9 mouse cellular contexts compared by ENCODE assay signal in genomic region chr2:139677065-139677762, GRCm38 (mm10). TPM values are rescaled to one million over a fixed set of nuclear protein-coding genes. Genes with fewer than 3 reads are reported as not detected.
A peak's percentile ranks its signal among the peaks of the same experiment; 100 is the strongest.
DNase-seq lines count a peak whose midpoint lies in the region; ATAC-seq and TF ChIP-seq lines count a peak whose summit lies in the region.
"Had no signal": no experiment of that assay in that cellular context is flagged by ENCODE, and none has a peak within 500 bp of the region (broad histone marks: within the 10 kb centered on the region; RNA-seq: fewer than 3 reads in every experiment).

No protein-coding gene starts in this region.

- no peak for TF ChIP-seq POLR2A in ES-Bruce4 (IDR thresholded peaks at IDR 0.05; ENCODE audit: insufficient read depth, low read length)

- no peak overlapping the region for H3K27ac ChIP-seq in ES-Bruce4 (ENCODE audit: insufficient read depth, low read length)
- H3K27ac ChIP-seq in forebrain, embryonic 15.5 days (replicated peaks), result no peak overlapping the region
- H3K27ac ChIP-seq in heart, postnatal 0 days (ENCODE audit: low read depth), result no peak overlapping the region
- no peak overlapping the region for H3K27ac ChIP-seq in liver, embryonic 11.5 days (ENCODE audit: low read depth, low read length)
- H3K27ac ChIP-seq in neural tube, embryonic 11.5 days (ENCODE audit: low read depth, low read length), result no peak overlapping the region

- H3K4me1 ChIP-seq in ES-Bruce4 (ENCODE audit: control insufficient read depth, insufficient read depth, low read length), result no peaks in the 10 kb centered on the region
- peaks cover 25% of the 10 kb centered on the region for H3K4me1 ChIP-seq in forebrain, embryonic 15.5 days
- H3K4me1 ChIP-seq in heart, postnatal 0 days (ENCODE audit: control insufficient read depth, insufficient read depth), result no peaks in the 10 kb centered on the region
- H3K4me1 ChIP-seq in liver, embryonic 11.5 days (replicated peaks; ENCODE audit: control insufficient read depth, insufficient read depth, low read length), result no peaks in the 10 kb centered on the region
- 0 out of 2 replicates have a peak, but pooled peaks cover 2% of the 10 kb centered on the region for H3K4me1 ChIP-seq in neural tube, embryonic 11.5 days (ENCODE audit: control insufficient read depth, insufficient read depth, low read length)

- peak overlapping the region; percentile 75 for H3K9ac ChIP-seq in ES-Bruce4 (ENCODE audit: low read depth, poor library complexity, severe bottlenecking)
- H3K9ac ChIP-seq in forebrain, embryonic 15.5 days (replicated peaks), result peak overlapping the region; percentile 63
- peak overlapping the region; percentile 57; the same call in 1 of the 2 replicates for H3K9ac ChIP-seq in heart, postnatal 0 days (replicated peaks; ENCODE audit: low read depth, low read length)
- no peak overlapping the region for H3K9ac ChIP-seq in liver, embryonic 11.5 days (ENCODE audit: low read depth, low read length)
- H3K9ac ChIP-seq in neural tube, embryonic 11.5 days (ENCODE audit: low read length), result peak overlapping the region; percentile 86

- peak; percentile 60 for ATAC-seq in forebrain, embryonic 15.5 days (replicated peaks)
- ATAC-seq in heart, postnatal 0 days (ENCODE audit: insufficient read depth, low read depth), result peak; percentile 75
- ATAC-seq in liver, embryonic 11.5 days (replicated peaks; ENCODE audit: low FRiP score), result peak; percentile 42
- peak; percentile 52 for ATAC-seq in neural tube, embryonic 11.5 days (ENCODE audit: insufficient read depth, low FRiP score, low TSS enrichment)

- peak overlapping the region; percentile 93 for H3K4me2 ChIP-seq in forebrain, embryonic 15.5 days (replicated peaks)
- peak overlapping the region; percentile 96 for H3K4me2 ChIP-seq in heart, postnatal 0 days (ENCODE audit: low read depth, low read length)
- H3K4me2 ChIP-seq in liver, embryonic 11.5 days, result peak overlapping the region; percentile 86
- H3K4me2 ChIP-seq in neural tube, embryonic 11.5 days (ENCODE audit: low read depth), result peak overlapping the region; percentile 100

- no peak for TF ChIP-seq EP300 in ES-Bruce4 (IDR thresholded peaks at IDR 0.05; ENCODE audit: insufficient read depth, low read depth, low read length)
- no peak for TF ChIP-seq EP300 in heart, postnatal 0 days (IDR thresholded peaks at IDR 0.05; ENCODE audit: low read depth)

- H3K36me3 ChIP-seq in ES-Bruce4 (ENCODE audit: control insufficient read depth, insufficient read depth, low read length, poor library complexity, severe bottlenecking), result no peaks in the 10 kb centered on the region
- H3K36me3 ChIP-seq in forebrain, embryonic 15.5 days, result no peaks in the 10 kb centered on the region
- no peaks in the 10 kb centered on the region for H3K36me3 ChIP-seq in heart, postnatal 0 days (replicated peaks; ENCODE audit: control insufficient read depth, insufficient read depth, low read length)
- H3K36me3 ChIP-seq in liver, embryonic 11.5 days (ENCODE audit: control insufficient read depth, insufficient read depth, low read length), result no peaks in the 10 kb centered on the region
- no peaks in the 10 kb centered on the region for H3K36me3 ChIP-seq in neural tube, embryonic 11.5 days (ENCODE audit: control insufficient read depth, insufficient read depth, low read length)

- H3K27me3 ChIP-seq in ES-Bruce4 (ENCODE audit: control insufficient read depth, insufficient read depth, low read length, poor library complexity, severe bottlenecking), result peaks cover 11% of the 10 kb centered on the region
- peaks cover 42% of the 10 kb centered on the region for H3K27me3 ChIP-seq in forebrain, embryonic 15.5 days
- peaks cover 32% of the 10 kb centered on the region for H3K27me3 ChIP-seq in heart, postnatal 0 days (ENCODE audit: control insufficient read depth, insufficient read depth, low read length)
- peaks cover 49% of the 10 kb centered on the region for H3K27me3 ChIP-seq in liver, embryonic 11.5 days (replicated peaks; ENCODE audit: control insufficient read depth, insufficient read depth, low read length)
- no peaks in the 10 kb centered on the region for H3K27me3 ChIP-seq in neural tube, embryonic 11.5 days (ENCODE audit: control insufficient read depth, insufficient read depth, low read length)

- peak overlapping the region; percentile 70 for H3K4me3 ChIP-seq in ES-Bruce4 (ENCODE audit: low read depth, low read length)
- peak overlapping the region; percentile 78 for H3K4me3 ChIP-seq in forebrain, embryonic 15.5 days
- peak overlapping the region; percentile 81 for H3K4me3 ChIP-seq in heart, postnatal 0 days (ENCODE audit: low read depth, low read length)
- peak overlapping the region; percentile 67 for H3K4me3 ChIP-seq in liver, embryonic 11.5 days (ENCODE audit: low read depth, low read length)
- H3K4me3 ChIP-seq in neural tube, embryonic 11.5 days (ENCODE audit: low read depth, low read length), result peak overlapping the region; percentile 90

- peak; percentile 79 to 83 for DNase-seq in cerebellum, adult 18-20 months
- peak; percentile 58 for DNase-seq in heart, postnatal 0 days (ENCODE audit: low spot score)
- DNase-seq in kidney, postnatal 25 days, result peak; percentile 73 to 77
- peak; percentile 56 for DNase-seq in liver, embryonic 11.5 days (ENCODE audit: low spot score)
- DNase-seq in neural tube, embryonic 11.5 days (ENCODE audit: low spot score), result peak; percentile 71
- DNase-seq in thymus, postnatal 4 days, result peak; percentile 17

- peak; percentile 4 for TF ChIP-seq CTCF in ES-Bruce4 (IDR thresholded peaks at IDR 0.05; ENCODE audit: low read depth, low read length)
- no peak for TF ChIP-seq CTCF in heart, postnatal 0 days (IDR thresholded peaks at IDR 0.05; ENCODE audit: low read depth)

- under 1% methylated on average over 52 of the region's 52 CpGs for WGBS in forebrain, embryonic 15.5 days
- under 1% methylated on average over 52 of the region's 52 CpGs for WGBS in heart, postnatal 0 days
- WGBS in liver, embryonic 11.5 days, result under 1% methylated on average over 52 of the region's 52 CpGs
- under 1% methylated on average over 52 of the region's 52 CpGs for WGBS in neural tube, embryonic 11.5 days

- H3K9me3 ChIP-seq in ES-Bruce4 (replicated peaks; ENCODE audit: control insufficient read depth, insufficient read depth, low read length, poor library complexity, severe bottlenecking), result no peaks in the 10 kb centered on the region
- H3K9me3 ChIP-seq in forebrain, embryonic 15.5 days, result no peaks in the 10 kb centered on the region
- H3K9me3 ChIP-seq in heart, postnatal 0 days (replicated peaks; ENCODE audit: control insufficient read depth, low read length), result no peaks in the 10 kb centered on the region
- H3K9me3 ChIP-seq in liver, embryonic 11.5 days (ENCODE audit: control insufficient read depth, low read length), result no peaks in the 10 kb centered on the region
- H3K9me3 ChIP-seq in neural tube, embryonic 11.5 days (ENCODE audit: control insufficient read depth, low read length), result no peaks in the 10 kb centered on the region

RNA-seq across cellular contexts. Expression of gene Ism1, which starts 0.8 kb away (rescaled TPM):
- polyA plus RNA-seq in ES-Bruce4 (2011; ENCODE audit: insufficient read depth, insufficient read length, low read depth, missing spikeins), result 0.30 TPM in 1 of 2 replicates, not detected in the other
- 0.34 and 0.52 TPM in 2 replicates for polyA plus RNA-seq in forebrain, embryonic 15.5 days (2015; fragmentation: Nextera tagmentation; extraction: Ambion mirVana)
- 2.3 TPM in 1 of 2 replicates, not detected in the other for total RNA-seq in heart, postnatal 0 days (2014; rRNA removed; ENCODE audit: low replicate concordance)
- polyA plus RNA-seq in heart, postnatal 0 days (2015; fragmentation: Nextera tagmentation; extraction: Ambion mirVana), result 0.16 and 0.30 TPM in 2 replicates
- polyA plus RNA-seq in liver, embryonic 11.5 days (2014; fragmentation: Nextera tagmentation; extraction: Ambion mirVana), result 0.32 and 0.97 TPM in 2 replicates
- polyA plus RNA-seq in neural tube, embryonic 11.5 days (2014; fragmentation: Nextera tagmentation; extraction: Ambion mirVana), result 2.0 and 2.6 TPM in 2 replicates
- total RNA-seq: MEL had no signal

Comparison
In these comparisons a context has a peak if more than half of its experiments do, and no peak if none do; other contexts are left out.
1. DNase-seq: peak in every context shown above with its lines; median percentile 81 in cerebellum, adult 18-20 months; 75 in kidney, postnatal 25 days; 71 in neural tube, embryonic 11.5 days; 58 in heart, postnatal 0 days; 56 in liver, embryonic 11.5 days; 17 in thymus, postnatal 4 days.